Mouse (Mus musculus) G1E (cell line): Measurements from ENCODE around the gene Gm49342. TPM values are rescaled to one million over a fixed set of nuclear protein-coding genes. Genes with fewer than 3 reads are reported as not detected.
"Not testable (repeated sequence)": the region's sequence is repeated elsewhere in the genome, so short reads cannot be mapped to it uniquely, and the experiment has no call there.

Experiments used
- ATAC-seq: 2 replicates; pipeline ENCODE4 v1.8.0; 2016; ENCODE audit warnings: mild to moderate bottlenecking; ENCODE audit not compliant: insufficient number of reproducible peaks, poor library complexity, low FRiP score, severe bottlenecking; ENCODE audit errors: extremely low read depth
- DNase-seq: peaks from one replicate; pipeline ENCODE4 v3.0.0; 2012; ENCODE audit warnings: low spot score
- H3K27me3 ChIP-seq: 2 replicates; pipeline ENCODE4 v1.6.1; 2012; ENCODE audit warnings: mild to moderate bottlenecking, low read length, inconsistent platforms; ENCODE audit not compliant: insufficient read depth
- H3K36me3 ChIP-seq: replicated peaks from 2 replicates; pipeline ENCODE3; 2012; ENCODE audit warnings: mild to moderate bottlenecking, inconsistent platforms
- H3K4me1 ChIP-seq: 2 replicates; pipeline ENCODE4 v1.6.1; 2012; ENCODE audit warnings: low read depth, low read length, inconsistent platforms, mixed read lengths; ENCODE audit not compliant: insufficient read depth
- H3K4me3 ChIP-seq: 2 replicates; pipeline ENCODE4 v1.5.1; 2012; ENCODE audit warnings: low read depth, mild to moderate bottlenecking, inconsistent platforms, low read length, moderate library complexity, mixed read lengths
- H3K9me3 ChIP-seq: replicated peaks from 2 replicates; pipeline ENCODE4 v1.6.1; 2012; ENCODE audit warnings: inconsistent platforms
- CTCF ChIP-seq: IDR thresholded peaks from 2 replicates; pipeline ENCODE4 v1.5.1; 2012; ENCODE audit warnings: low read depth, low read length, inconsistent platforms, mixed read lengths
- GATA1 ChIP-seq: IDR thresholded peaks from 2 replicates; pipeline ENCODE4 v1.6.1; 2012; ENCODE audit warnings: borderline replicate concordance, low read length, inconsistent platforms, mixed read lengths
- GATA2 ChIP-seq: IDR thresholded peaks from 2 replicates; pipeline ENCODE4 v1.6.1; 2012; ENCODE audit warnings: low read depth, low read length, inconsistent platforms, borderline replicate concordance
- POLR2AphosphoS5 ChIP-seq: IDR thresholded peaks from 2 replicates; pipeline ENCODE4 v1.6.1; 2012; ENCODE audit warnings: low read depth, low read length, inconsistent platforms; ENCODE audit not compliant: insufficient replicate concordance
- TAL1 ChIP-seq: conservative IDR thresholded peaks from 2 replicates; pipeline ENCODE4 v1.6.1; 2012; ENCODE audit warnings: low read depth, low read length, inconsistent platforms, mixed read lengths
- polyA plus RNA-seq: library from polyadenylated mRNA; stranded (reverse); fragments of >175 nt; gene quantifications from 2 replicates; pipeline ENCODE4 v1.2.3, GENCODE M21; 2012
- total RNA-seq, 2 experiments: library from RNA; stranded (forward) in 1 of 2; stranded (reverse) in 1 of 2; fragments of 200-1000 nt in 1 of 2; fragments of >200 nt in 1 of 2; fragmentation: Nextera tagmentation in 1 of 2; gene quantifications; 2 replicates each; pipeline ENCODE4 v1.2.3; 2014 to 2017

Gene Gm49342
- total and polyA plus RNA-seq, 3 experiments = 2.0 TPM; not detected in 2

DNA sequence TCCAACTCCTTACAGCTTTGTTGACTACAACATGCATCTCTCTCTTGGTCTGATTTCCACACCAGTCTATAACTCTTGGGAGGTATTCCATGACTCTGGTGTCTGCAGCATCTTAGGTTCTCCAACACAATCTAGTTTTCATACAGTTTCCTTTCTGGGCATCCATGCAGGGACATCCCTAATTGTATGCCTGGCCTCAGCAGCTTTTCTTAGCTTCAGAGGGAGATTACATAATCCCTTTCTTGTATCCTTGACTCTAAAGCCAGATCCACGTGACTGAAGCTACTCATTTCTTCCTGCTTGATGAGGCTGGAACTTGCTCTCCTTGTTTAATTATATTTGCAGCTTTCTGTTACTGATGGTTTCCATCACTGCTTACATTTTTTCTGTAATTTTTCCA lies 7.7 kb upstream of the Gm49342 start:
- Histone ChIP-seq H3K4me3 (no peak overlapping the region), H3K9me3 (no peaks in the 10 kb centered on the region), H3K36me3 (peaks cover 19% of the 10 kb centered on the region), H3K4me1 (peaks cover 27% of the 10 kb centered on the region), H3K27me3 (no peaks in the 10 kb centered on the region)
- DNase-seq = no peak
- TF ChIP-seq GATA1 (no peak), CTCF (no peak), GATA2 (no peak), POLR2AphosphoS5 (no peak), TAL1 (no peak)
- no peak for ATAC-seq

DNA sequence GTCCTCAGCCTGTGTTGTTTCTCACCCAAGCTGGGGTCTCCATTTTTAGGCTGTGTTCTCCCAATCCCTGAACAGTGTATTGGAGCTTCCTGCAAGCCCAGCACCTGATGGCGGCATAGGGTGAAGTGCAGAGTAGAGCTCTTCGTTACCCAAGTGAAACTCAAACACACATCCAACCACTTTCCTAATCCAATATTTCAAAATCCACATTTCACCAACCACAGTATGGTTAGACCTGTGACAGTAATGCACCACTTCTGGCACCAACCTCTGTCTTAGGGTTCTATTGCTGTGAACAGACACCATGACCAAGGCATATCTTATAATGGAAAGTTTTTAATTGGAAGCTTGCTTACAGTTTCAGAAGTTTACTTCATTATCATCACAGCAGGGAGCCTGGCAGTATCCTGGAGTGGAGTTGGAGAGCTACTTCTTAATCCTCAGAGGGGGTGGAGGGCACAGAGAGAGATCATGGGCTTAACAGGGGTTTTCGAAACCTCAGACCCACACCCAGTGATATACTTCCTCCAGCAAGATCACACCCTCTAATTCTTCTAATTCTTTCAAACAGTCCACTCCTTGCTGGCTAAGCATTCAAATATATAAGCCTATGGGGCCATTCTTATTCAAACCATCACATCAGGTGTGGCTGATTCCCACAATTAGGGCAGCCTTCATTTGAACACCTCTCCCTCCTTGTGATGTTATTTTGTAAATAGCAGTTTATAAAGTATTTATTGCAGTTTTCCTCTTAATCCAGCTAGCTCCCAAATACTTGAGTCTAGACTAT lies 6.0 kb upstream of the Gm49342 start:
- no peak for ATAC-seq
- Histone ChIP-seq H3K36me3 (peaks cover 19% of the 10 kb centered on the region), H3K4me3 (peak overlapping the region; percentile 55), H3K27me3 (no peaks in the 10 kb centered on the region), H3K9me3 (no peaks in the 10 kb centered on the region), H3K4me1 (peaks cover 21% of the 10 kb centered on the region)
- DNase-seq = no peak
- TF ChIP-seq CTCF (no peak), GATA2 (no peak), POLR2AphosphoS5 (no peak), TAL1 (no peak), GATA1 (no peak)

DNA sequence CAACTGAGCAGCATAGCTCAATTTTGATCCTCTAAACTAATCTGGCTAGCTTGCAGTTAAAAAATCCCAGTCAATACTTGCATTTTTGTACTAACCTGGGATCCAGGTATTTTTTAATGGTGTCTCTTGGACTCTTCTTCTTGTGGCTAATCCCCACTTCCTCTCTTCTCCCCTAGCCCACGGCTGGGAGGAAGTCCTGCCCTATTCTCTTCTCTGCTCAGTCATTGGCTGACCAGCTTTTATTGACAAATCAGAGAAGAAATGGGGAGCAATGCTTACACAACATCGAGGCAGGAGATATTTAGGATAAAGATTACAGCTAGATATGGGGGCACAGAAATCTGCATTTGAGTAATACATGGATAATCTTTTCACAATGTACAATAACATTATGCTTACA lies 5.4 kb upstream of the Gm49342 start:
- TF ChIP-seq CTCF = no peak
- TF ChIP-seq GATA1 = no peak
- no peak for TF ChIP-seq POLR2AphosphoS5
- no peak for TF ChIP-seq GATA2
- no peak for TF ChIP-seq TAL1
- ATAC-seq = peak; percentile 88
- peak overlapping the region; percentile 55 for H3K4me3 ChIP-seq

DNA sequence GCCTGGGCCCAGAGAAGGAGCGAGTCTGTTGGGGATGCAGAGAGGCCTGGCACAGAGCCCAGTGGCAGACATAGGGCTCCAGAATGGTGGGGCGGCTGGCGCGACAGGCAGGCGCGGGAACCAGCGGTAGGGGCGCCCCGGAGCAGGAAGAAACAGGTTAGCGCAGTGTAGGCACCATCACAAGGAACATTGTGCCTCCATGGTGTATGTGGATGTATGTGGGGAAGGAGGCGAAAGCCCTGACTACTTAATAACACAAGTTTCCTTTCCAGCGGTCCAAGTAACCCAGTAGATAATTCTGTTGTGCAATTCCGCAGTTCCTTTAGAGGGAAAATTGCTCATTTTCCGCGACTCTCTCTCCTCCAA lies 334 bp downstream of the Gm49342 start:
- H3K4me3 ChIP-seq = peak overlapping the region; percentile 71
- not testable (repeated sequence) for DNase-seq, H3K27me3 ChIP-seq, H3K9me3 ChIP-seq, H3K4me1 ChIP-seq, H3K36me3 ChIP-seq
- ATAC-seq = peak; percentile 68

More for the DNA sequence above, 5.4 kb upstream of the Gm49342 start:
- no peaks in the 10 kb centered on the region for H3K9me3 ChIP-seq
- H3K4me1 ChIP-seq = peaks cover 21% of the 10 kb centered on the region
- peak; percentile 86 for DNase-seq
- H3K36me3 ChIP-seq = peaks cover 19% of the 10 kb centered on the region
- H3K27me3 ChIP-seq = no peaks in the 10 kb centered on the region

DNA sequence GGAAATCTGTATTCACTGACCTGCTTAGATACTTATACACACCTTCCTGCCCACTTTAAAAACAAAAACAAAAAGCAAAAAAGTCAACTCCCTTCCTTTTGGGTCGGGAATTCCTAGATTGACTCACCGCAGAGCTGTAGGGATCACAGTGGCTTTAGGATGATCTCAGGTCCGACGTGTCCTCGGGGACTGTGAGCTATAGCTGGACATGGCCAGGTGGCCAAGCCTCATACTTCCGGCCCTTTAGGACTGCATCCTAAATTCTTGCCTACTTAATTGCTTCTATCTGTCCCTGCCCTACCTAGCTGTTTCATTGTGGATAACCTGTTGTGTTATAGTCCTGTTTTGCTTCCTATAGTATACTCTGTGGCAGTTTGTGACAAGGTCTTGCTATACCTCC lies 764 bp downstream of the Gm49342 start:
- H3K36me3 ChIP-seq, H3K9me3 ChIP-seq, DNase-seq, H3K4me1 ChIP-seq, ATAC-seq, H3K27me3 ChIP-seq: not testable (repeated sequence)
- H3K4me3 ChIP-seq = peak overlapping the region; percentile 71

DNA sequence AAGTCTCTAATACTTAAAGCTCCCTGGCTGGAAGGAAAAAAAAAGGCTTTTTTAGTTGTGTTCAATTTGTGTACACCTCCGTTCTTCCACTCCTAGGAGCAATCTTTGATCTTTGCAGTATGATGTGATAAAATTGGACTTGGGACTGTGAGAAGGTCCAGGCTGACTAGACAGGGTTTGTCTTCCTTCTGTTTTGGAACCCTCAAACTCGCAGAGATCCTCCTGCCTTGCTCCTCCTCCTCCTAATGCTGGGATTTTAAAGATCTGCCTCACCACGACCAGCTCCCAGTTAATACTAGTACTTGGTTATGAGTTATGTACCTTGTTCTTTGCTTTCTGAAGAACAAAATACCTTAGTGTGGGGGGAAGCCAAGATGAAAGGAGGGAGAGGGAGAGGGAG lies 1.2 kb downstream of the Gm49342 start:
- H3K36me3 ChIP-seq, H3K9me3 ChIP-seq, ATAC-seq: not testable (repeated sequence)

DNA sequence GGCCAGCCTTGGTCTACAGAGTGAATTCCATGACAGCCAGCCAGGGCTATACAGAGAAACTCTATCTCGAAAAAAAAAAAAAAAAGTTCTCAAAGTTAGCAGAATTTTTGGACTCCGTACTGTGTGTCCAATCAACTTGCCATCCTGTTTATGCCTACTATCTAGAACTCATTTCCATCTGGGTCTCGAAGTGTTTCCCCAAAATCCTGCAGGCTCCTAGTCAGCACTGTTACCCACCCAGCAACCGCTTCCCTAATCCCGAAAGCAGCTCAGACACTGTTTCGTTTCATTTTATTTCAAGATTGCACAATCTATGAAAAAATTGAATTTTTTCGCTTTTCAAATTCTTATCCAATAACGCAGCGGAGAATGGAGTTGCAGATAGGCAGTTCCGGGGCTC lies 11.2 kb downstream of the Gm49342 start:
- Histone ChIP-seq H3K9me3 (no peaks in the 10 kb centered on the region), H3K36me3 (peaks cover 6% of the 10 kb centered on the region), H3K27me3 (no peaks in the 10 kb centered on the region), H3K4me3 (no peak overlapping the region), H3K4me1 (no peaks in the 10 kb centered on the region)
- no peak for DNase-seq
- no peak for ATAC-seq
- TF ChIP-seq TAL1 (no peak), CTCF (no peak), GATA1 (no peak), POLR2AphosphoS5 (no peak), GATA2 (no peak)

More for the DNA sequence above, 1.2 kb downstream of the Gm49342 start:
- H3K4me1 ChIP-seq, H3K27me3 ChIP-seq, DNase-seq: not testable (repeated sequence)
- peak overlapping the region; percentile 71; the same call in 1 of the 2 replicates for H3K4me3 ChIP-seq

DNA sequence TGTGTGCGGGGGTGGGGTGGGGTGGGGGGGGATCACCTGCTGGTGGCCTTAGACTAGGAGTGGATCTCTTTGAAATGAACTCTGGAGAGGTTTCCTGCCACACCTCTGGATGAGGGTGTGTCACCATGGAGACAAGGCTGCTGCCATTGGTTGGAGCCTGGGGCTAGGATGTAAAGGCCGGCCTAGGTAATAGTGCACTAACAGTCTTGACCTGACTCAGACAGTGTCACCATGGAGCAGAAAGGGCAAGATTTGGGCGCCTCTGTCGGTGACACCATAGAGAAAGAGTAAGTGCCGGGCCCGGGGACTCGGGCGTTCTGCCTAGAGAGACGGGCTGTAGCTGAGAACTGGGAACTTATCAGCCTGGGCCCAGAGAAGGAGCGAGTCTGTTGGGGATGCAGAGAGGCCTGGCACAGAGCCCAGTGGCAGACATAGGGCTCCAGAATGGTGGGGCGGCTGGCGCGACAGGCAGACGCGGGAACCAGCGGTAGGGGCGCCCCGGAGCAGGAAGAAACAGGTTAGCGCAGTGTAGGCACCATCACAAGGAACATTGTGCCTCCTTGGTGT lies 11.7 kb downstream of the Gm49342 start, which contains the start of gene Pnp2:
Pnp2 (plus strand) TSS at position 51 of the 567 bp plus-strand sequence.
- H3K36me3 ChIP-seq, H3K4me1 ChIP-seq, H3K27me3 ChIP-seq, DNase-seq, H3K9me3 ChIP-seq: not testable (repeated sequence)
- H3K4me3 ChIP-seq = peak within 1 kb of the TSS; percentile 63; the same call in 1 of the 2 replicates
- peak; percentile 67 for ATAC-seq

DNA sequence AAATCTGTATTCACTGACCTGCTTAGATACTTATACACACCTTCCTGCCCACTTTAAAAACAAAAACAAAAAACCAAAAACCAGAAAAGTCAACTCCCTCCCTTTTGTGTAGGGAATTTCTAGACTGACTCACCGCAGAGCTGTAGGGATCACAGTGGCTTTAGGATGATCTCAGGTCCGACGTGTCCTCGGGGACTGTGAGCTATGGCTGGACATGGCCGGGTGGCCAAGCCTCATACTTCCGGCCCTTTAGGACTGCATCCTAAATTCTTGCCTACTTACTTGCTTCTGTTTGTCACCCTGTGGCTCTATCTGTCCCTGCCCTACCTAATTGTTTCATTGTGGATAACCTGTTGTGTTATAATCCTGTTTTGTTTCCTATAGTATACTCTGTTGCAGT lies 12.4 kb downstream of the Gm49342 start:
- H3K36me3 ChIP-seq, DNase-seq, H3K27me3 ChIP-seq, ATAC-seq, H3K4me1 ChIP-seq, H3K9me3 ChIP-seq: not testable (repeated sequence)
- H3K4me3 ChIP-seq = peak overlapping the region; percentile 63; the same call in 1 of the 2 replicates

DNA sequence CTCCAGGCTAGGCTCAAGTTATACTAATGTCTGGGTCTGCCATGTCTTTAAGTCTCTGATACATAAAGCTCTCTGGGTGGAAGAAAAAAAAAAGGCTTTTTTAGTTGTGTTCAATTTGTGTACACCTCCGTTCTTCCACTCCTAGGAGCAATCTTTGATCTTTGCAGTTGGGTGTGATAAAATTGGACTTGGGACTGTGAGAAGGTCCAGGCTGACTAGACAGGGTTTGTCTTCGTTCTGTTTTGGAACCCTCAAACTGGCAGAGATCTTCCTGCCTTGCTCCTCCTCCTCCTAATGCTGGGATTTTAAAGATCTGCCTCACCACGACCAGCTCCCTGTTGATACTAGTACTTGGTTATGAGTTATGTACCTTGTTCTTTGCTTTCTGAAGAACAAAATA lies 12.8 kb downstream of the Gm49342 start:
- H3K36me3 ChIP-seq, H3K4me1 ChIP-seq, H3K27me3 ChIP-seq, H3K4me3 ChIP-seq, ATAC-seq, H3K9me3 ChIP-seq, DNase-seq: not testable (repeated sequence)
